Mouse (Mus musculus): ENCODE measurements at regions not wholly inside any gene's neighbourhood (a gene's known extent, or its start where the extent isn't known, plus 50 kb on each side); places are given as distances from the start of the nearest gene placed in this dataset.

DNA sequence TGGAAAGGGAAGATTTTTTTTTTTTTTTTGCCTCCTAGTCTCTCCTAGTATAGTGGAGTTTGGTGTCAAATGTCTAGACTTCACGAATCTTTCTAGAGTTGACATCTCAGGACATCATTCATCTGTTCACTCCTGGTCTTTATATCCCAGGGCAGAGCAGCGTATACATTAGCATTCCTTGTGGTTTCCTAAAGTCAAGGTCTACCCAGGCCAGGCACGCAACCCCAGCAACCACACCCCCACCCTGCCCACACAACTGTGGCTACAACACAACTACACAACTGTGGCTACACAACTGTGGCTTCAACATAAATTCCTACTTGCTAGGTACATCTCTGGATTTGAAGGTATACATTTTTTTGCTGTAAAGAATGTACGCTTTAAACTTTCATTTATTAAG, 122.2 kb downstream of the Ppp1r3a start:
- H3K4me1 ChIP-seq: peaks cover 3% of the 10 kb centered on the region; the same call in 1 of the 2 replicates
- H3K27ac ChIP-seq: no peak overlapping the region
- H3K4me2 ChIP-seq (replicated peaks): no peak overlapping the region
- WGBS: 76% methylated on average over 4 of the region's 4 CpGs
- no peaks in the 10 kb centered on the region for H3K27me3 ChIP-seq (replicated peaks)
- no peak for ATAC-seq (ENCODE audit: low FRiP score, low read depth)
- no peak overlapping the region for H3K4me3 ChIP-seq
- no peaks in the 10 kb centered on the region for H3K36me3 ChIP-seq
- H3K9me3 ChIP-seq: no peaks in the 10 kb centered on the region
- no peak overlapping the region for H3K9ac ChIP-seq

DNA sequence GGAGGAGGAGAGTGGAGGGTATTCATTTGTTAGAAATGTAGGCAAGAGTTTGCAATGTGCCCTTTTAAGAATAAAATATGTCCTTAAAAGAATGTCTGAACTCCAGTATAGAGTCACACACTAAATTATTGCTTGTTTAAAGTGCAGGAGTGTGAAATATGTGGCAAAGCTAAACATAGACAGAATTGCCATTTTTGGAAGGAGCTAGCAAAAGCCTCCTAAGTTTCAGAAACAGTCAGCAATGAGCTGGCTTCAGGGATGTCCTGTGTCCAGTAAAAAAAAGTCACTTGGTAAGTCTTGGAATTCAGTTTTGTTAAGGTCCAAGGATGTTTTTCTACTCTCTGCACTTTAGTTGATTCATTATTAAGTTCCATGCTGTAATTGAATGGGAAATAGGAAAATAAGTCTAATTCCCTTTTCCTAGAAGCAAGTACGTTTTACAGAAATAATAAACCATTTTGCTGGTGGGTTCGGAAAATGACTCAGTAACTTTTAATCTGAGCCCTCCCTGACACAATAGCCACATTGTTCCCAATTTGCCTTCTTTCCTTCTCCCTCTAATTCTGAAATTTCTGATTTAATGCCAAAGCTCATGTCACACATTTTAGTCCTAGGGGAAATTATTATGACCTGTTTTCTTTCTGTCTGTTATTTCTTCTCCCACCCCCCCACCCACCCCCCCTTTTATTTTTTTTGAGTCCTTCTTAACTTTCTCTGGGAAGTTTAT, 123.2 kb downstream of the Ppp1r3a start:
- Histone ChIP-seq H3K9ac (no peak overlapping the region), H3K9me3 (no peaks in the 10 kb centered on the region), H3K4me1 (peaks cover 3% of the 10 kb centered on the region; the same call in 1 of the 2 replicates), H3K27ac (no peak overlapping the region), H3K36me3 (no peaks in the 10 kb centered on the region), H3K27me3 (replicated peaks) (no peaks in the 10 kb centered on the region), H3K4me3 (no peak overlapping the region), H3K4me2 (replicated peaks) (no peak overlapping the region)
- no peak for ATAC-seq (ENCODE audit: low FRiP score, low read depth)
- WGBS: 56% methylated on average over 2 of the region's 2 CpGs

DNA sequence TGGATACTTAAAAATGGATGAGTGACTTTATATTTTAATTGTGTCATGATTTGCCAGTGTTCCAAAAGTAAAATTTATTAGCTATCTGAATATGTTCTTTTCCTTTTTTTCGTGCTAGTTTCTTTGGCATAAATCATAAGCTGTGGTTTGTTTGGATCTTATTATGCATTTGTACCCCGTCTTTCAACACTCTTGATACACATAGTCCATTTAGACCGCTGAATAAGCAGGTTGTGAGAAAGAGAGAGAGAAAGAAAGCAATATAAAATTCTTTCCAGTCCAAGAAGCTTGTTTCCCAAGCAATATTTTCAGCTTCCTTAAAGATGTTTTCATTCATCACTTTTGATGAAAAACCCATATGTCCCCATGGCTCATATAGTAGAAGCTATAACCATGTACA, 138.4 kb downstream of the Ppp1r3a start:
- no peak for ATAC-seq (ENCODE audit: low FRiP score, low read depth)
- 88% methylated on average over 3 of the region's 3 CpGs for WGBS

DNA sequence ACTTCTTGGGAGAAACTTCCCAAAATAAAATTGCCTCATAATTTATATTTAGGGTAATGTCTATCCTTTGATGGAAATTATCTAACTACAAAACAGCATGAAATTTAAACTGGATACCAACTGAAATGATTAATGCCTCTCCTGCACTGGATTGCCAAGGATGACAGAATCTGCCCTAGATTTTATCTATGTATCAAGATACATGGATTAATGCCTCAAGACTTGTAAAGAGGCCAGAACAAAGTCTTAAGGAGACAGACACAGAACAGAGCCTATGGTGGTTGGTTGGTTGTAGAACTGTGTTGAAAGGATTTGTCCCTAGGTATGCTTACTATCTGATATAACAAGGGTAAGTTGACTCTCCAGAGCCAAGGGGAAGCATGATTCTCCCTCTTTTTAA, 147.0 kb downstream of the Ppp1r3a start:
- Histone ChIP-seq H3K4me2 (replicated peaks) (no peak overlapping the region), H3K9ac (no peak overlapping the region)
- no peak for ATAC-seq (ENCODE audit: low FRiP score, low read depth)

More for the DNA sequence above, 138.4 kb downstream of the Ppp1r3a start:
- Histone ChIP-seq H3K27ac (no peak overlapping the region), H3K4me3 (no peak overlapping the region), H3K4me1 (no peaks in the 10 kb centered on the region), H3K4me2 (replicated peaks) (no peak overlapping the region), H3K9me3 (no peaks in the 10 kb centered on the region), H3K27me3 (replicated peaks) (no peaks in the 10 kb centered on the region), H3K36me3 (no peaks in the 10 kb centered on the region), H3K9ac (no peak overlapping the region)

DNA sequence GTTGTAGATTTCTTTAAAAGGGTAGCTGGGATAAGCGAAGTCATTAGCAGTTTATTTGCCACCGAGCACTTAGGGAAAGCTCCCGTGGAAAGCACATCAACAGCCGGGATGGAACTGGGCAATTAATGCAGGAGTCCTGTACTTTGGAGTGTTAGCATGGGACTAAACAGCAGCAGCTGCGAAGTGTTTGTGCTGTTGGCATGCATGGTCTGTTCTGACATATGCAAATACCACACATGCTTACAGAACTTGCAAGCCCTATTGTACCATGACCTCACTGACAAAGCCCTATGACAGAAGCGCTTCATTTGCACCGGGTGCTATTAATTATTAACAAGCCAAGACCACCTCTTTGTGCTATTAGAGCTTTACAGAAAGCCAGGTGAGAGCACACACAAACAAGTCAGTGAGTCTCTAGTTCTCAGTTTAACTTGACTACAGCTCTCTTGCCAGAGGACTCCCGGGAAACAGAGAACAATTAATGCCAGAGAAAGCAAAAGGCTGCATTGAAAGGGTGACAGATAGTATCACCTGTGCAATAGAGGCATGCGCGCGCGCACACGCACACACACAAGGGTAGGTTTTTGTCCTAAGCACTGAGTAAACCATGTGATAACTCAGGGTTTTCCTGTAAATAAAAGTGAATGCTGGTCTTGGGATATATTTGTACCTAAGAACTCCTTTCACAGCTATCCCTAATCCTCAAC, 154.4 kb downstream of the Ppp1r3a start:
- 59% methylated on average over 13 of the region's 13 CpGs for WGBS
- no peaks in the 10 kb centered on the region for H3K27me3 ChIP-seq (replicated peaks)
- no peak overlapping the region for H3K27ac ChIP-seq
- ATAC-seq (ENCODE audit: low FRiP score, low read depth): peak; percentile 93
- H3K9ac ChIP-seq: no peak overlapping the region
- H3K36me3 ChIP-seq: no peaks in the 10 kb centered on the region
- no peak overlapping the region for H3K4me3 ChIP-seq
- H3K4me1 ChIP-seq: 0 out of 2 replicates have a peak, but pooled peaks cover 5% of the 10 kb centered on the region
- no peak overlapping the region for H3K4me2 ChIP-seq (replicated peaks)
- no peaks in the 10 kb centered on the region for H3K9me3 ChIP-seq

More for the DNA sequence above, 147.0 kb downstream of the Ppp1r3a start:
- Histone ChIP-seq H3K4me3 (no peak overlapping the region), H3K36me3 (no peaks in the 10 kb centered on the region), H3K4me1 (no peaks in the 10 kb centered on the region), H3K27ac (no peak overlapping the region), H3K27me3 (replicated peaks) (no peaks in the 10 kb centered on the region), H3K9me3 (no peaks in the 10 kb centered on the region)

DNA sequence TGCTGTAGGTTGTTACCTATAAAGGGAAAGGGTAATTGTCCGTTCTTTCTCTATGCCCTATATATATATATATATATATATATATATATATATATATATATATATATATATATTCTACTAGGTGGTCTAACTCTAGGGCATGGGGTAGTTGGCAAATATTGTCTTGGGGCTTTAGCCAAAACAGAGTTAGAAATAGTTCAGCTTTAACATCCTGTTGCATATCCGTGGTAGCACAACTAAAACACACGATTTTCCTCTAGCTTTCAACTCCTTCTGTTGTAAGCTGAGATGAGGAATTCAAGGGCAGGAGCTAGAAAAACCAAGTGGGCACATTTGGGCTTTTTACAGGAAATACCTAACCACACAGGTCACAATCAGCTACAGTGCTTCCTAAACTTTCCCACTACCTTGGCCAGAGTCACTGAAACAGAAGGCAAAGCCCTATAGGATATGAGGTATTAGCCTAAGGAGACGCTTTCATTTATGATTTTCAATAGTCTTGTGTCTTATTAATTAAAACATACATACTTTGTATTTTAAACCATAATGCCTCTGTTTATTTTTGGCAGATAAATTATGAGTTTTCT, 158.1 kb downstream of the Ppp1r3a start:
- WGBS: 85% methylated on average over 4 of the region's 4 CpGs

DNA sequence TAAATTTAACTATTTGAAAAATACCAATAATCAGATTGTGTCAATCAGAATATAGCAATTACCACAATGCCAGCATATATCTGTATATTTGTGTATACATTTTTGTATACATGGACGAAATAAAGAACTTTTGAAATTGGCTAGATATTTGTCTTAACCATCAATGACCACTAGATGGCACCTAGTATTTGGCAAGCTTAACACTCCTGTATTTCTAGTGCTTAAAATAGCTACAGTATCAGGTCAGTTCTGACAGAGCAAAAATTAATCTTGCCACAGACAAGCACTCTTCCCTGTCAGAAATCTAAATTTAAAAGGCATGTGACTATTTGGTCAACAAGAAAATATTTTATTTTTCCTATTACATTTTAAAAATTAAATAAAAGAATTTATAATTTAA, 169.2 kb downstream of the Ppp1r3a start:
- H3K4me1 ChIP-seq: no peaks in the 10 kb centered on the region
- no peak overlapping the region for H3K9ac ChIP-seq
- no peak overlapping the region for H3K27ac ChIP-seq
- WGBS: 41% methylated on average over 1 of the region's 1 CpGs
- no peaks in the 10 kb centered on the region for H3K27me3 ChIP-seq (replicated peaks)
- H3K4me3 ChIP-seq: no peak overlapping the region
- no peak for ATAC-seq (ENCODE audit: low FRiP score, low read depth)
- no peaks in the 10 kb centered on the region for H3K36me3 ChIP-seq
- H3K9me3 ChIP-seq: no peaks in the 10 kb centered on the region
- no peak overlapping the region for H3K4me2 ChIP-seq (replicated peaks)

More for the DNA sequence above, 158.1 kb downstream of the Ppp1r3a start:
- H3K36me3 ChIP-seq: no peaks in the 10 kb centered on the region
- 0 out of 2 replicates have a peak, but pooled peaks cover 5% of the 10 kb centered on the region for H3K4me1 ChIP-seq
- H3K9ac ChIP-seq: no peak overlapping the region
- no peak for ATAC-seq (ENCODE audit: low FRiP score, low read depth)
- H3K4me2 ChIP-seq (replicated peaks): no peak overlapping the region
- no peak overlapping the region for H3K27ac ChIP-seq
- no peak overlapping the region for H3K4me3 ChIP-seq
- H3K9me3 ChIP-seq: no peaks in the 10 kb centered on the region
- no peaks in the 10 kb centered on the region for H3K27me3 ChIP-seq (replicated peaks)

DNA sequence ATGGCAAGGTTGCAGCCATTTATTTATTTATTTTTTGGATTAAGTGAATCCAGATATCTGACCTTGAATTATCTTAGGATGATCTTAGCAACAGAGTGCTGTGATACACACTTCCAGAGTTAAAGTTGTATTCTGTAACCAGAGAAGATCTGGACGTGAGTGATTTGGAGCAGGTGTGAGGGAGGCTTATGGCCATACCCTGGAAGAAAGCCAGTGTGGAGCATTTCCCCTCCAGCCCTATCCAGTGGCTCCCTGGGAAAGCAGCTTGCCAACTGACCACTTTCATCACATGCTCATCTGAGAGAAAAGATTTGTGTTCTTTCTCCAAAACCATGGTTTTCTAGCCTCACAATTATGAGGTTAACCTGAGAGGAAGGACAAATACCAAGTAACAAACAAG, 171.2 kb downstream of the Ppp1r3a start:
- no peak overlapping the region for H3K4me3 ChIP-seq
- WGBS: 68% methylated on average over 1 of the region's 1 CpGs

DNA sequence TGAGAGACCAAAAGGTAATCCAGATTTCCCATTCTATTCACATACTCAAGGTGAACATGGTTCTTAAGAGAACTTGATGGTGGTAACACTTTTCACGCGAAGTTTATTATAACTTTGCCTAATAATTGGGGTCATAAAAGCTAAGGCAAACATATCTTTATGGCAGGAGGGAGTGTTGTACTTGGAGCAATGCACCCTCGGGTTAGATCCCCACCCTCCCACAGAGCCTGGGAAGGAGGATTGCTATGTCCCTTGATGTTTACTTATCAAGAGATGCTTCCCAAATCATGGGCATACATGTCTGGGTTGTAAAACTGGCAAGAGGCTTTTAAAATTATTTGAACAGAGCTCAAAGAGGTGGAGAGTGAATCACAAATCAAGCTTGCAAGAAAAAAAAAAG, 180.5 kb downstream of the Ppp1r3a start:
- 66% methylated on average over 3 of the region's 3 CpGs for WGBS
- H3K27ac ChIP-seq: no peak overlapping the region
- no peak for ATAC-seq (ENCODE audit: low FRiP score, low read depth)
- no peaks in the 10 kb centered on the region for H3K27me3 ChIP-seq (replicated peaks)
- no peak overlapping the region for H3K4me2 ChIP-seq (replicated peaks)
- H3K9me3 ChIP-seq: no peaks in the 10 kb centered on the region
- no peak overlapping the region for H3K4me3 ChIP-seq
- H3K9ac ChIP-seq: no peak overlapping the region
- H3K36me3 ChIP-seq: no peaks in the 10 kb centered on the region
- H3K4me1 ChIP-seq: no peaks in the 10 kb centered on the region

More for the DNA sequence above, 171.2 kb downstream of the Ppp1r3a start:
- no peak overlapping the region for H3K4me2 ChIP-seq (replicated peaks)
- no peak overlapping the region for H3K9ac ChIP-seq
- no peak for ATAC-seq (ENCODE audit: low FRiP score, low read depth)
- H3K36me3 ChIP-seq: no peaks in the 10 kb centered on the region
- no peaks in the 10 kb centered on the region for H3K4me1 ChIP-seq
- H3K27ac ChIP-seq: no peak overlapping the region
- no peaks in the 10 kb centered on the region for H3K27me3 ChIP-seq (replicated peaks)
- H3K9me3 ChIP-seq: no peaks in the 10 kb centered on the region

DNA sequence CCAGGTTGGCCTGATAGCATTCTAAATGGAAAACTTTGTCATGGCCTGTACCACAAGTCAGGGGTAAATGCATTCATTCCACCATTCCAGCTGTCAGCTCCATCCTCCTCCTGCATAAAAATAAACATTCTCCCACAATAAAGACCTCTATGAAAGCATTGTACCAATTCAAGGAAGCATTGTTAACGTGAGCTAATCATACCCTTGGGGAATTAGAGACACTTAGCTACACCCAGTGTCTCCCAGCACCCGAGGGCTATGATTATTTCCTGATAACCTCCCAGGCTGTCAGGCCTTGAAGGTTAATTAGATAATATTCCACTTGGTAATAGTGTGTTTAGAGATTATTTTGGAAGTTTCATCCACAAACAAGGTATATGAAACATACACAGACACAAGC, 182.1 kb downstream of the Ppp1r3a start:
- Histone ChIP-seq H3K36me3 (no peaks in the 10 kb centered on the region), H3K4me3 (no peak overlapping the region), H3K9ac (no peak overlapping the region), H3K4me2 (replicated peaks) (no peak overlapping the region), H3K27me3 (replicated peaks) (no peaks in the 10 kb centered on the region), H3K4me1 (no peaks in the 10 kb centered on the region), H3K9me3 (no peaks in the 10 kb centered on the region), H3K27ac (no peak overlapping the region)
- 53% methylated on average over 2 of the region's 2 CpGs for WGBS
- no peak for ATAC-seq (ENCODE audit: low FRiP score, low read depth)

DNA sequence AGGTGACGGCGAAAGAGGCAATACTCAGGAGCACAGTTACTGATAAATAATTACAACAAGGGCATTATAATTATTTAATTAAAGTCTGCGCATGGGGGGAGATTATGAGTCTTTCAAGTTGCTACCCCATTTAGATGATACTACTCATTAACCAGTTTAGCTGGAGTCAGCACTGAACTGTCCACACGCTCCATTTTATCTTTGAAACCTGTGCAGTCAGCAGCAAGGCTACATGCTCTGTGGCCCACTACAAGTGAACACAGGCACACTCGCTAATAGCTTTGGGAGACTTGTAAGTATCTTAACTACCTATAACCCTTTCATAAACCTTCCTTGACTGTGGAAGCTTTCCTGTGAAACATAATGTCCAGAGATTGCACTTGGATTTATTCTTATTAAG, 214.7 kb downstream of the Ppp1r3a start:
- no peak overlapping the region for H3K4me2 ChIP-seq (replicated peaks)
- no peaks in the 10 kb centered on the region for H3K27me3 ChIP-seq (replicated peaks)
- ATAC-seq (ENCODE audit: low FRiP score, low read depth): no peak
- no peaks in the 10 kb centered on the region for H3K36me3 ChIP-seq
- H3K4me1 ChIP-seq: no peaks in the 10 kb centered on the region
- H3K9me3 ChIP-seq: no peaks in the 10 kb centered on the region
- H3K9ac ChIP-seq: no peak overlapping the region
- H3K27ac ChIP-seq: no peak overlapping the region
- 92% methylated on average over 5 of the region's 5 CpGs for WGBS
- H3K4me3 ChIP-seq: no peak overlapping the region

DNA sequence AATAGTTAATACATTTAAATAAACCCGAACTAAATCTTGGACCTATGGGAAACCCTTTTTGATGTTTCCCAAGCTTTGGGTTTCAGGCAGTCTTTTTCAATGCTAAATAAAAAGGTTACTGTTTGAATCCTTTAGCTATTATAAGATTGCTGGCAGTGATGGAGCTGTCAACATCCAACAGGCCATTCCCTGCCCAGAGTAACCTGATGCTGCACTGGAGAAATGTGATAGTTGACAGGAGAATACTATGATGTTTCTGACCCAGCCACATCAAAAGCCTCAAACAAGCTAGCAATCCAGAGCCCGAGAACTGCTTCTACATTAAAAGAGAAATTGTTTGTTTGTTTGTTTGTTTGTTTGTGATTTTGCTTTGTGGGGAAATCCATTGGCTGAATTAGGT, 226.0 kb downstream of the Ppp1r3a start:
- no peaks in the 10 kb centered on the region for H3K27me3 ChIP-seq (replicated peaks)
- WGBS: 33% methylated on average over 2 of the region's 2 CpGs
- no peak overlapping the region for H3K27ac ChIP-seq
- ATAC-seq (ENCODE audit: low FRiP score, low read depth): no peak
- no peak overlapping the region for H3K4me3 ChIP-seq
- H3K36me3 ChIP-seq: no peaks in the 10 kb centered on the region
- no peaks in the 10 kb centered on the region for H3K4me1 ChIP-seq
- H3K9me3 ChIP-seq: no peaks in the 10 kb centered on the region
- no peak overlapping the region for H3K4me2 ChIP-seq (replicated peaks)
- no peak overlapping the region for H3K9ac ChIP-seq
